Mouse (Mus musculus): ENCODE results near the gene Lrrc4.

Lrrc4 gene

DNA sequence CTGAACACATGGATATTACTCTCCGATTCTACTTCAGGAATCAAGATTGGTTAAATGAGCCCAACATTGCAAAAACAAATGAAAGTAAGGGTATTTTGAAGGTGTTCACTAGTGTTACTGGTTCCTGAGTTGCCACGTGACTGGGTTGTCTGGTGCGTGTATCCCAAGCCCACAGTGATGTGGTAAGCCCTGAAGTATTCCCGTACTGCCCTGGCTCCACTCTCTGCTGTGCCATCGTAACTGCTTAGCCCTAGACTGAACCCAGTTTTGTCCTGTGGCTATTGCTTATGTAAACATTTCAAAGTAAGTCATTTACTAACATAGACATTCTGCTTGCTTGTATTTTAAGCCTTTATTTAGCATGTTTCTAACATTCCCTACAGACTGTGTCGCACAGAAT, 100.3 kb downstream of the Lrrc4 start:
- no peak for DNase-seq (ENCODE audit: low read depth, low spot score)

DNA sequence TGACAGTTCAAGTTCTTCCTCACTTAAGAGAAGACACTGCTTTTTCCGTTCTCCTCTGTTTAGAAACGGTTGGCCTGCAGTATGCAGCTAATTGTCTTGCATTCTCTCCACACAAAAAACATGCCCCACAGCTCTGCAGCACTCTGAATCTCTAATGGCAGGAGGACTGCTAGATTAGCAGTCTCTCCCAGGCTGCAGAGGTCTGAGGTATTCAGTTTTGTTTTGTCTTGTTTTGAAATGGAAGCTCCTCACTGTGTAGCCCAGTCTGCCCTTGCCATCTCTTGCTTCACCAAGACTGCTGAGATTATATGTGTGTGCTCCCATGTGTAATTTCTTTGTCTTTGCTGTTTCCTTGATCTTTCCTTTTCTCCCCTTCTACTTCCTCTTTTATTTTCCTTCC, 101.9 kb downstream of the Lrrc4 start:
- no peak for DNase-seq (ENCODE audit: low read depth, low spot score)

DNA sequence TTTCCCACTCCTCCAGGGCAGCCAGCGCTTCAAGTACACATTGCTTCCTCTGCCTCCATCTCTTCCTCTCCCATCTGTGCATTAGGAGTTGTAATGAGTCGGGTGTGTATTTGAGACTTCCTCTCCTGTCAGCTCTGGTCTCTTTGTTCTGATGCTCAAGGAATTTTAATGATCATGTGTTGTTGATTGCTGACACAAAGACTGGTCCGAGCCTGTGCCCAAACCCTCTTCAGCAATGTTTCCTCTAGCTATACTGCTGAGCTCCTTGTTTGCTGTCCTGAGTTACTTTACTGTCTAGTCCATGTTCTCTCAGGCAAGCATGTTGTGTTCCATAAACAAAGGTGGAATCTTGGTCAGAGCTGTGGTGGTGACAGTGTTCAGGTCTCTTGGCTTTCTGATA, 102.3 kb downstream of the Lrrc4 start:
- no peak for DNase-seq (ENCODE audit: low read depth, low spot score)

DNA sequence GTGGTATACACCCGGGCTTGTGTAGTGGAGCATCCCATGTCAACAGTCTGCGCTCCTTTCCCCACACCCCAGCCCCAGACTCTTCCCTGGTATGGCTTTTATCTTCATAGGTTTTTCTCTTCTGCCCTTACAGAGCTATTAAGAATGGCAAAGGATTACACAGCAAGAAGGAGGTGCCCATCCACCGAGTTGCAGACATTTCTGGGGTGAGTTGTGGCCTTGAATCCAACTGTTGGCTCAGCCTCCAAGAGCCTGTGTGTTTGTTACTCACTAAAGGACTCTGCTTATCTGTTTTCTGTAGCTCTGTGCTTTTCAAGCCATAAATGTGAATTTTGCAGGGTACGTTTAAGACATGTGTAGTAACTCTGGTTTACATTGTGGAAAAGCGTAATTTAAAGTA, 106.8 kb downstream of the Lrrc4 start:
- DNase-seq (ENCODE audit: low read depth, low spot score): no peak

DNA sequence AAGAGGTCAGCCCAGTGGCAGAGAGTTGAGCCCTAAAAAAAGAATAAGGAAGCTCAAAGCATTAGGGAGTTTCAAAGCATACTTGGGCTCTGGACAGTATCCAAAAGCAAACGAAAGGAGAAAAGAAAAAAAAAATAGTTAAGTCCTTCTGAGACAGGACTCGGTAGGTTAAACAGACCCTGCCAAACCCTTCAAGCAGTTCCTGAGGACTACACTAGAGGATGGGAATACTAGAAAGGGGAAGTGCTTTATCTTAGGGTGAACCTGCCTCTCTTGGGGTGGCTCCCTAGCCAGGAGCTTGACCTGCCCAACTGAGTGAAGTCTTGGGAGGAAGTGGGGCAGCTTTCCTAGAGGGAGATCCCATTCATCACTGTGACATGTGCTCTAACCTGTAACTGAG, 108.5 kb downstream of the Lrrc4 start:
- no peak for DNase-seq (ENCODE audit: low read depth, low spot score)

DNA sequence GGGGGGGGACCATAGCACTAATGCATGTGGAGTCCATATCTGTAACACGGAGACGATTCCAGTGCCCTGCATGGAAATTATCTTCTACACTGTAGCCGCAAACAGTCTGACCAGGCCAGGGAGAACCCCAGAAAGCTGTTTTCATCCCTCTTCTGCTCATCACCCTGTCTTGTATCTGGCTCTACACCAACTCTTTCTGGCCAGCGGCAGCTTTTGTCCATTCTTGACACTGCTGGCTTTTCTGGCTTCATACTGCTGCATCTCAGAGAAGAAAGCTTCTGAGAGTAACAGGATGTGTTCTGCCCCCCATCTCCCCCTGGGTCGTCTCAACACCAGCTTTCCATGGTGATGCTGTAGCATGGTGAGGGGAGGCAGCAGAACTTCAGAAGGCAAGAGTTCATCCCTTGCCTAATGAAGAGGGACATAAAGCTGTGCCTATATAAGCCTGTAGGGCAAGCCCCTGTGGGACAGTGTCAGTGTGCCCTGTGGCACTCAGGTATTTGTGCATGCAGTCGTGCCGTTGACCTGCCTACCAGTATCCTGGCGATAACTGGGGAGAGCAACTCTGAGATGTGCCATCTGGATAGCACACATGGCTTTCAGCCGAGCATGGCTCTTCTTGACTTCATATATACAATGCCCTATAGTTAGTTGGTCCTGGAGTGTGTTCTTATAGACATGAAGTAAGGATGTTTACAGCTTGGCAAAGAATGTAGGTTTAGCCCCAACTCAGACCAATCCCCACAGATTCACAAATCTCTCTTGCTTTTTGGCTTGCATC, 111.0 kb downstream of the Lrrc4 start:
- no peak for DNase-seq (ENCODE audit: low read depth, low spot score)

DNA sequence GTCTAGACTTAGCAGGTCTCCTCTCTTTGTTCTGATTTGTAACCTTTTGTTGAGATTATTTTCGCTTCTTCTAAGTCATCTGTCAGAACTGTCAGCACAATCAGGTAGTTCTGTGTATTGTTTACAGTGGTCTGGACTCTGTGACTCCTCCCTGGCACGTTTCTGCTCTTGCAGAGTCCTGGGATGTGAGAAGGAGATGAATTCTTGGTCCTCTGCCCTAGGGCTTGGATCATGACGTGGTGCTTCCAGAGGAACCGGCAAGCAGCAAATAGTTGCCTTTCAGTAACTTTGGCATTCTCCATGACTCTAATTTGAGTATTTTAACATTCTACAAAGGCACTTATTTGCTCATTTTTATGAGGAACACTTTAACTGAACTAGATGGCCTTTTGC, 113.7 kb downstream of the Lrrc4 start:
- DNase-seq (ENCODE audit: low read depth, low spot score): no peak

DNA sequence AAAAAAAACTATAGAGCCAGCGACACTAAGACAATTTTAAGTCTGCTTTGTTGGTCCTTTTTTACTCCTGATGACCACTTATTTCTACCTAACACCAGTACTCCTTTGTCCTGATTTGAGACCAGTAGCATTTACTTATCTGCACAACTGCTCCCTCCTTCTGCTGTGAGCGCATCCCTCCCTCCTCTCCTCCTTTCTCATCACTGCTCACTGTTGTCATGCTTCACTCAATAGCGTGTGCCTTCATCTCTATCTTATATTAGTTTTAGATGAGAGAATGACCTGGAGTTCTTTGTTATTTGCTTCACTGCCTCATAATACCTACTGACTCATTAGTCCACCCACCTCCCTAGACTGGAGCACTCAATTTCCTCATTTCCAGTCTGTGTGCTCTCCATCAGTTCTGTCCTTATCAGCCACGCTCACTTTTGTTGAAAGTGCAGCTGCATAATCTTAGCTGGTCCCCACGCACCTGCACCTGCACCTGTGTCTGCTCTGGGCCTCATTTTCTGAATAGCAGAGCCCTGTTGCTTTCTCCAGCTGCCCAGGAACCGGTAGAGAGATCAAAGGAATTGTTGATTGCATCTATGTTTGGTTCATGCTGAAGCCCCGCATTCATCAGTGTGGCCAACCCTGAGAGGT, 114.2 kb downstream of the Lrrc4 start:
- DNase-seq (ENCODE audit: low read depth, low spot score): no peak

DNA sequence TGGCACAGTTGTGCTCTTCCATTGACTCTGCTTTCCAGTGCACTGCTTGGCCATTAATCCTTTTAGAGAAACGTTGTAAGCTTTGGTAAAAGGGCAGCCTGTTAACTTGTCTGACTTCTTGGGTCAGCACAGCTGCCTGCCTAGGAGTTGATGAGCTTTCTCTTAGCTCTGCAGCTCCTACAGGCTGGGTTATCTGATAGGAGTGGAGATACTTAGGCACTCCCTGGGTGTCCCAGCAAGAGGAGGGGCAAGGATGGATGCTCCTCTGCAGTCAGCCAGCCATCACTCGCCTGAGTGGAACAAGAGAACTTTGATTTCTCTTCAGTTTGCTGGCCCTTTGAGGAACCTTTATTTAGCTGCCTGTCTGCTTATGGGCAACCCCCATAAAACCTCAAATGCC, 121.5 kb downstream of the Lrrc4 start:
- DNase-seq (ENCODE audit: low read depth, low spot score): no peak

DNA sequence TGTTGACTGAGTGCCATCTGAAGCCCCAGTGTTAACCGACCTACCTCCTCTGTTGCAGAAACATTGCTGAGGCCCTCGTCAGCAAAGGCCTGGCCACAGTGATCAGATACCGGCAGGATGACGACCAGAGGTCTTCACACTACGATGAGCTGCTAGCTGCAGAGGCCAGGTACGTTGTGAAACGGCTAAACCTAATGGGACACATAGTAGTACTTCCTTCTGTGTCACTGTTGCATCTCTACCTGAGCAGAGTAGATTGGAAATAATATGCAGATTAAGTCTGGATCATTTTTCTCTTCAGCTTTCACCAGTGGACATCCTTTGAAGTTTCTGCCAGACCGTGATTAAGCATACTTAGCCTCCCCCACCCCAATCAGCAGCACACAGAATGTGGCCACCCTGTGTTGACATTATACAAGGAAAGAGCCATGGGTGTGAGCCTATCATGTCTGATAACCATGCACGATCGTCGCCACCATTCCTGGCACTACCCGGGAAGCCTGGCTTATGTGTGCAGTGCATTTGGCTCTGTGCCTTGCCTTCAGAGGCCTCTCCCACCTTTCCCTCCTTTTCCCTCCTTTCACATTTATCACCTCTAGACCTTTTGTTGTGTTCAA, 124.5 kb downstream of the Lrrc4 start:
- no peak for DNase-seq (ENCODE audit: low read depth, low spot score)

DNA sequence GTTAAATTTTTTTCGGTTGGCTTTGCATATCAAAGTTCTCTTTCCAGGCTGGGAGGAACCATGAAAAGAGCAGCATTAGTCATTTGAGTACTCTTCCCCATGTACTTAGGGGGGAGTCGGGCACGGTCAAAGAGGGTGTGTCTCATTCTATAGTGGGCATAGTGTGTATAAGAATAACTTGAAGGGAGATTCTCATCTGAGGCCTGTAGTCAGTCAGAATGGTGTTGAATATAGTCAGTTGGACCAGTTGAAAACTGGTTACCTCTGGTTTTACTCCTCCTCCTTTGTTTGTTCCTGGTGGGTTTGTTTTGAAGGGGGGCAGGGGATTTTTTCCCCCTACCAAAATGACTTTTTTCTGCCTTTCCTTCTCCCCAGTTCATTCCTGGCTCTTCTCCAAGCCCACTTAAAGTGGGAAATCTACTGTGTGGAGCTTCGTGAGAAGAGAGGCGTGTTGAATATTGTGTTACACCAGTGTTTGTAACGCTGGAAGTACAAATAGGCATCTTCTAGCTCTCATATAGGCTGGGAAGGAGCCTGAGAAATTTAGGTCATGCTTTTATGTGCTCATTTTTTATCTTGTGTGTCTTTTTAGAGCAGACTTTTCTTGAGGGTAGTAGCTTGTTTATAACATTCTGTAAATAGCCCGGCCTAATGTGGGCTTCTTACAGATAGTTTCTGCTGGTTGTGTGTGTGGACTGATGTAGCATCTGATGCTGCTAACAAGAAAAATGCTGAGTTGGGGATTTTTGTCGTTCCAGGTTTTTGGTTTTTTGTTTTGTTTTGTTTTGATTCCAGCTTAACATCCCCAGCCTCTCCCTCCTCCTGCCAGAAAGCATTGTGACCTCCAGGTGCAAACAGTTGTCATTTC, 125.2 kb downstream of the Lrrc4 start:
- no peak for DNase-seq (ENCODE audit: low read depth, low spot score)

DNA sequence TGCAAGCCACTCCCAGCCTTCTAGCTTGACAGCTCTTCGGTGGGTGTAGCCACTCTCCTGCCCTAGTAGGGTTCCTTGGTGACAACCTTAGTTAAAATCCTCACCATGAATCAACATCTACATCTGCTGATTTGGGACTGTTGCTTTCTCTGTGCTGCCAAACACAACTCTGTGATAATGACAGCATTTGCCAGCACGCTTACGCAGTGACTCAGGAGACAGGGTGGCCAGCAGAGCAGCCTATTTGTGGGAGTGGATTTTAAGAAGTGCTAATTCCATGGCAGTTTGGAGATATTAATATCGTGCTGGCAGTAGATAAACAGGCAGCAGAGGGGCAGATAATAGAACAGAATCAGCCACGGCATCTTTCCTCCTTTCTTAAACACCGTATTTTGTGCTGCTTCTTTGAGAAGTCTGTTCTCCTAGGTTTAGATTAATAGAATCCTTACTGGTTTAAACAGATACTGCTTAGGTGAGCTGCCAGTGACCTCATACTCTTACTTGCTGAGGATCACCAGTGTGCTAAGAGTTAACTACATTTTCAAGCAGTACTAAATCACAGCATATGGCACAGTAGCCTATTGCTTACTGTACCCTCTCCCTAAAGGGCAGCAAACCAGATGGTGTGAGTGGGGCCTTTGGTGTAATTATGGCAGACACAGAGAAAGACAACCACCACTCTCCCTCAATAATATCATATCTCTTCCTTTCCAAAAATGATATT, 126.0 kb downstream of the Lrrc4 start:
- peak; percentile 51 for DNase-seq (ENCODE audit: low read depth, low spot score)

DNA sequence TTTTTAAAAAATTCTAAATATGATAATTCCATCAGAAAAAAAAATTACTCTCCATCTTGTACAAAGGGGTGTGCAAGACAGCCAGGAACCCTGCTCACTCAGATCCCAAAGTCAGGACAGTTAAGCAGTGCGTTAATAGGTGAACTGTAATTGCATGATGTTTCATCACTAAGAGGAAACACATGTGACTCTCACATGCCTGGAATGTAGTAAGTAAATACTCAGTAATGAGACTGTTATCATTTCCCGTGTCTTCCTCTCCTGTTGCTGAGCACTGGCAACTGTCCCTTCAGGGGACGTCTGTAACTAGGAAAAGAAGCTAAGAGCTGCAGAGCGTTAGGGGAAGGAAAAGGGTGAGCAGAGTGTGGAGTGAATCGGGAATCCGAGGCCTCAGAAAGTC, 126.9 kb downstream of the Lrrc4 start:
- peak; percentile 77 for DNase-seq (ENCODE audit: low read depth, low spot score)

DNA sequence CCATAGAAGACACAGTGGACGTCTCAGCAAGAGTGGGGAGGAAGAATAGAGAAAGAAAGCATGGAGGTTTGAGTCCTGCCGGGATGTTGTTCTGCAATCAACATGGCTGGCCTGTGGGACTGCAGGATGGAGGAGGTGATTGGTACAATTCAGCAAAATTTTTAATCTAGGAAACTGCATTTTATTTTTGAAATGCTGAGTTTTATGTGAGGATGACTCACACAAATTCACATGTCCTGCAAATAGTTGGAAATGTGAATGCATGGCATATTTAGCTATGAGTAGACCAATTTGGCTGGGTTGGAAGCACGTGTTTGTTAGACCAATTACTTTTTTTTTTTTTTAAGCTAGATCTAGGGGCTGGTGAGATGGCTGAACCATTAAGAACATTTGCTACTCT, 134.3 kb downstream of the Lrrc4 start:
- peak; percentile 31 for DNase-seq (ENCODE audit: low read depth, low spot score)

DNA sequence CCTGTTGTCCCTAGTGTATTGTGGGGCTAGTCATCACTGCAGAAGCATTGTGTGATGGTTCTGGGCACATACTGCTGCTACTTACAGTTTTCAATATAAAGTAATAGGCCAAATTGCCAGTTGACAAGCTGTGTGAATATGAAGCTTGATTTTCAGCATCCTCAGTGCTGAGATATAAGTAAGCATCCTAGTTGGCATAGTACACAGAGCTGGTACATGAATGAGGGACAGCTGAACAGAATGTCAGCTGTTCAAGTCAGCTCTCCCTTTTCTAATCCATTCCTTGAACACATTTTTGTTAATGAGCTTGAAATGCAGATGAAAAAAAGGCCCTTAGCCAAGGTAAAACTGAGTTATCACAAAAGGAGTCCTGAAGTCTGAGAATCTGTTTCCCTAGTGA, 138.9 kb downstream of the Lrrc4 start:
- DNase-seq (ENCODE audit: low read depth, low spot score): no peak

DNA sequence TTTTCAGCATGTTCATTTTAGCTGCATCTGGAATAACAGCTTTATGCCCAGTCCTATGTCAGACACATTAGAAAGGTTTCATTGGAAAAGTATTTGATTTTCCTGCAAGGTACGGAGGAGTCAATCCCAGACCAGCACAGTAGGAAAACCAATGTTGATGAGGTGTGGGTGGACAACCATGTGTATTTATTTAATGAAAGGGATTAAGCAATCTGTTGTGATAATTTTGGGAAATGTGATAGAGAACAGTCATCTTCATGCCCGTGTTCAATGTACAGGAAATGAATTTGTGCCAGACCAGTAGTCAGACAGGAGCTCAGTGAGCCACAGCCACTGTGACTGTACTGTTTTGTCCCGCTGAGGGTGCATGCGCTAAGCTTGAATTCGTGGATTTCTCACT, 143.8 kb downstream of the Lrrc4 start:
- no peak for DNase-seq (ENCODE audit: low read depth, low spot score)

DNA sequence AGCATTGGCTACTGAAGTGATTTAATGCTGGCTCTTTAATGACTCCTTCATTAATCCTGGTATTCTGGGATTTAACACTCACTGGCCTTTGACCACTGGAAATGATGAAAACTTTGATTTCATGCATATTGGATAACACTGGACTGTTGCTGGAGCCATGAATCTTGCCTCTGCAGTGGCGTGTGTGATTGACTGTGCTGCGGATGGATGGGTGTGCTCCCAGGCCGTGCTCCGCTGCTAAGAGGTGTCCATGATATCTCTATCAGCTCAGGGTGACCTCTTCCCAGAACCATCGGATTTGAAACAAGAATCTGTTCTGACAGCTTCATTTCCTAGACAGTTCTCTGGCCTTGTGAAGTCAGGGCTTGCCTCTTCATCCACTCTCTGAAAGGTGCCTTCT, 145.8 kb downstream of the Lrrc4 start:
- no peak for DNase-seq (ENCODE audit: low read depth, low spot score)

DNA sequence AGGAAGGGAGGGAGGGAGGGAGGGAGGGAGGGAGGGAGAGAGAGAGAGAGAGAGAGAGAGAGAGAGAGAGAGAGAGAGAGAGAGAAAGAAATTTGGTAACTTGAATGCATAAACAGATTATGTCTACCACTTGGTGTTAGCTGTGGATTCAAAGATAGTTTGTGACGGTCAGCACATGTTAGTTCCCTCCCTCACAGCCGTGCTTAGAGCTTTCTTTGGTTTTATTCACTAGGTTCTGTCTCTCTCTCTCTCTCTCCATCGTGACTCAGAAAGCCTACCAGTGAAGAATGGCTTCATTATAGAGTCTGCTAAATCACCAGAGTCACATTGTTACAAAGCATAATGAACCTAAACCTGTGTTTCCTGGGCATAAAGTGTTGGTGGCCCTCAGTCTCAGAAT, 146.5 kb downstream of the Lrrc4 start:
- no peak for DNase-seq (ENCODE audit: low read depth, low spot score)

DNA sequence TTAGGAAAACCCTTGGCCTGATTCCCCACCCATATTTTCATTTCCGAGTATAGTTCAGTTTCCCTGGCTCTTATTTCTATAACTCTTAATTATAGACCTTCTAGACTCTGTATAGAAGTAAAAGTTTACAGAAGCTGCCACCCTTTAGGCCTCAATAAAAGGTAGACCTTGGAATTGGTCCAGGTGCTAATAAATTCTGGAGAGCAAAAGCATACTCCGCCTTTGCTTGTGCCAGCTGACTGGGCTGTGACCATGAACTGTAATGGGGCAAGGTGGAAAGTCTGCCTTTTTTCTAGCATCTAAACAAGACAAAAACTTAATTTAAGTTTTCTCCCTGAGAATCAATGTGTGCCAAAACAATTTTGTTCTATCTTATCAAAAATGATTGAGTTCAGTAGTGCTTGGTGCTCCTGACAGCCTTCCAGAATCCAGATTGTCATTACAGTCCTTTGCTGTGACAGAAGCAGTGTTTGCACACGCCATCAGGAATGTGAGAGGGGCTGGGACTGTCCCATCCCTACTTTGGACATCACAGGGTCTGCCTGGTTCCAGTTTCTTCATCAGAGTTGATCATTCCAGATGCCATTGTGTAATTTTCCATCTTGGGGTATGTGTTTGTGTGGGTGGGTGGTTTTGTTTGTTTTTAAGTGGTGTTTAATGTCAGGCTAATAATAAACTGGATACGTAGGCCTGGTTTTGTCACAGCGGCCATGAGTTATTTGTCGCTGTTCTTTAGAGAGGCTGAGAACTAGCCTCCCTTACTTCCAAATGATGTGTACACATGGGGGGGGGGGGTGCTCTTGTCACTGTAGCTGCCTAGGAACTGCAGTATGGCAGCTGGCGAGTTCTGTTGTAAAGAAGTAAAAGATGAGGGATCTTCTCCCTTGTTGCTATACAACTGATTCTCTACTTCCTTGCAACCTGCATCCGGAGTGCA, 149.8 kb downstream of the Lrrc4 start:
- DNase-seq (ENCODE audit: low read depth, low spot score): no peak

DNA sequence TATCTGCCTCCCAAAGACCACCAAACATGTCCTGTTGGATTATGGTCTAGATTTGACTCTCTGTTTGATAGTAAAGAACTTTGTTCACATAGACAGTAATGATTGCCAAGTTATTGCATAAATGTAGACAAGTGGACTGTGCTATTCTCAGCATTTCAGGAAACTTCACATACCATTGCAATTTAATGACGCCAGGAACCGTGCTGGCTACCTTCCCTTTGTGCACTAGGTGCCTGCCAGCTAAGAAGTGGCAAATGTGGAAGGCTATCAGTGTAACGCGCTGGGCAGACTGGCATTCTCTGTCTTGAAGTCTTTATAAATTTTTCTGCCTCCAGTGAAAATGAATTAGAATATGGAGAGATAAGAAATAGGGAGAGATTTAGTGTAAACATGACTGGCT, 151.0 kb downstream of the Lrrc4 start:
- no peak for DNase-seq (ENCODE audit: low read depth, low spot score)
